Mouse (Mus musculus) frontal cortex, adult (tissue): ENCODE results near the gene Rad9b.

Experiments used
- ATAC-seq: cut with Nextera tagmentation; 2 replicates; pipeline ENCODE4 v1.9.2; 2017; ENCODE audit warnings: mild to moderate bottlenecking, moderate library complexity, mixed read lengths; ENCODE audit not compliant: low TSS enrichment

Rad9b gene

DNA sequence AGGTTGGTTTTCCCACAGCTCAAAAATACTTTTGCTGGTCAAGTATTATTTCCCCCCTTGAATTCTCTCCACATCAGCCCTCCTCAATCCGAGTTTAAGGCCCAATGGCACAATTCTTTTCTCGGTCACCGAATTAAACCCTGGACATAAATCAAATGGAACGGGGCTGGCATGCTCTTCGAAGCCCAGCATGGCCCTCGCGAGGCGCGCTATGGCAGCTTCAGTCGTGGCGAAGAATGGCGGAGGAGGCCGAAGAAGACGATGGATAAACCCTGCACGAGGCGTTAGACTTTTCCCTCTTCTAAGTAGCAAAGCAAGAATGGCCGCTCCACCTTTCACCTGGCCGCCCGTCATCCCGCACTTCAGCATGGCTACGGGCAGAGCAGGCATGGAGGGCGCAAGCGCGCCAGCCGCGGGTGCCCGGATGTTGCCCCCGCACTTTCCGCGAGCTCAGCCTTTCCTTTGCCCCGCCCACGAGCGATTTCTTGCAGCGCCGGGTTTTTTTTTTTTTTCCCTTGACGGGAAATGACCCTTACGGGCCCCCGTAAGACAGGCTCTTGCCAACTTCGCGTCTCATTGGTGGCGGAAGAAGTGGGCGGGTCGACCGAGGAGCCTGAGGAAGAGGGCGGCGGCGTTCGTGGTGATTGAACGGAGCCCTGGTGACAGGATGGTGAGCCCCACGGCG, at the start of gene Rad9b, which contains the start of gene Vps29:
TSS of gene Rad9b (minus strand) at position 427 of the 685 bp plus-strand sequence.
TSS of gene Vps29 (plus strand) at position 563 of the 685 bp plus-strand sequence.
- peak; percentile 90 for ATAC-seq

DNA sequence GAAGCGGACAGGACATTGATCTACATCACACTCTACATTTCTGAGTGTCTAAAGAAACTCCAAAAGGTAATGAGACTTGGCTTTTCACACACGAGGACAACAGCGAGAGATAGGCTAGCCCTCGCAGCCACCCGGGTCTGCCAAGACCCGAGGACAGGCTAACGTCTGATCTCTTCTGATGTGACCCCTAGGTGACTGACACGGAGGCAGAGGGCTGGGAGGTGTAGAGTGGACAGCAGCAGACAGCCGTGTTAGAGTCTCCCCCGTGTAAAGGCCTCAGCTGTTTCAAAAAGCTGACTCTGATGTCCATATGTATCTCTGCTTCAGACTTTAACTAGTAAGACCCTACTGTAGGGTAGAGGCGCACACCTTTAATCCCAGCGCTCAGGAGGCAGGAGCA, 49.3 kb upstream of the Rad9b start:
- no peak for ATAC-seq

DNA sequence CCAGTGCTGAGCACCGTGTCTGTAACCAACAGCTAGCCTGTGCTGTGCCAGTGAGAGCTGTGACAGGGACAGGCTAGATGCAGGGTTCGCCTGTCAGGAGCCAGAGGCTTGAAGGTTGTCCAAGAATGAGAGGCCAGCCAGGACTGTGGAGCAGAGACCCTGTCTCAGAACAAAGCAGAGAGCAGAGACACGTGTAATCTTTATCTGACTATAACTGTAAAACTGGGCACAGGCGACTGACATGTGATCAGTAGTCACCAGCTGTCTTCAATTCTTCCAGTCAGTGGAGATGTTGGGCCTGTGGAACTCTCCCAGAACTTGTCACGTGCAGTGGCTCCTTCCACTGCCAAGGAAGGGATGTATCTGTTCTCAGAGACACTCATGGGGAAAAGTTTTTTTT, 48.7 kb upstream of the Rad9b start:
- peak; percentile 45 for ATAC-seq

DNA sequence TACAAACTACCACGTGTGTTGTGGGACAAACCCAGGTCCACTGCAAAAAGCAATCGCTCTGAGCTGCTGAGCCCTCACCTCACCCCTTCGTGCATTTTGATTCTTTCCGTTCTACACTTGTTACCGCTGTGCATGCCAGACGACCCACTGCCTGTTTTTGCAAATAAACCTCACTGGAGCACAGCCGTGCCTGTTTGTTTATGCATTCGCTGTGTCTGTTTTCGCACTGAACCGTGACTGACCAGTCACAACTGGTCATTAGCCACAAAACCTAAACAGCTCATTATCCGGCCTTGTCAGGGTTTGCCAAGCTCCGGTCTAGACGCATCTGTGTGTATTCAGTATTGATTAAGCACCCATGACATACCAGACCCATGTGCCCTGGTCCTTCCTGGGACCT, 48.1 kb upstream of the Rad9b start:
- ATAC-seq = no peak

DNA sequence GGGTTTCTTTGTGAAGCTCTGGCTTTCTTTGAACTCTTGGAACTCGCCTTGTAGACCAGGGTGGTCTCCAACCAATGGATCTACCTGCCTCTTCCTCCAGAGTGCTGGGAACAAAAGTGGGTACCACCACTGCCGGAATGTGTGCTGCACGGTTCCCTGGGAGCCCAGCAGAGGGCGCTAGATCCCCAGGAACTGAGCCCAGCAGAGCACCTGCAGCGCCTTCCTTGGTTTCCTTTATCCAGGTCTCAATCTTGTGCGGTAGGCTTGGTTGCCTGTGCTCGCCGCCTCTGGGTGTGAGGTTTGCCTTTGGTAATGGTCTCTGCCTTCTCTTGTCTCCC, 47.2 kb upstream of the Rad9b start:
- peak; percentile 44 for ATAC-seq

DNA sequence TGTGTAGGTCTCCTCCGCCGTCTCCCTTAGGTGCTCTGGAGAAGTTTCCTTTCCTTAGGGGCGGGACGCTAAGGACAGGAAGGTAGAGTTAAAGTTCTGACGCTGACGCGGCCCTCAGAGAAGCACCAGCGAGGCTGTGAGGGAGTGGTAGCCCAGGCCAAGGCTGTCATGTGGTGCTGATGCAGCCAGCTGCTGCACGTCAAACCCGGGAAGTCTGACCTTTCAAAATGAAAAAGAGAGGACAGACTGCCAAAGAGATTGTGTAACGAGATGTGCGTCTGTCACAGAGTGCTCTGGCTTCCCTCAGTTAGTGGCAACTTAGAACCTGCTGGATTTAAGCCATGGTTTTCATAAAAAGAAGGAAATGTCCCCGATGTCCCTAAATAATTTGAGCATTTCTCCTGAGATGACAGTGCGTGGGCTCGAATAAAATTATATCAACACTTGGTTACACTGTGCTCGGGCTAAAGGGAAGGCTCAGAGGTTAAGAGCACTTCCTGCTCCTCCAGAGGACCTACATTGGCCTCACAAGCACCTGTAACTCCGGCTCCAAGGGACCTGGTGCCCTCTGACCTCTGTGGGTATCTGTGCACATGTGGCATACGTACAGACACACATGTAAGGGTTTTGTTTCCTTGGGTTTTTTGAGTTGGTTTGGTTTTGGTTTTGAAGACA, 46.7 kb upstream of the Rad9b start:
- peak; percentile 48 for ATAC-seq

DNA sequence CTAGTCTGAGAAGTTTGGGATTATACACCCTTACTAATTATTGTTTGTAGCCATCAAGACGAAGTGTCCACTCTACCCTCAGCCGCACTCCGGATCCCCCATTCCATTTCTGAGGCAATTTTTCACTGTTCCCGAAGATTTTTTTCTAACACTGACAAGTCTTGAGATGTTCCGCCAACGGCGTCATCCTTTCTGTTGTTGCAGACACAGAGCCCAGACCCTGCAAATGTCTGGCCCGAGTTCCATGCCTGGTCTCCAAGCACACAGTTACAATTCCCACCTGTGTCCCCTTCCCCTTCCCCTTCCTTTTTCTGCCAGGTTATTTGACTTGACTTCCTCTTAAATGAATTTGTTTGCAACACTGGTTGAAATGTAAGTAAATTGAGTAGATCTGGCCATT, 45.8 kb upstream of the Rad9b start:
- ATAC-seq = no peak

DNA sequence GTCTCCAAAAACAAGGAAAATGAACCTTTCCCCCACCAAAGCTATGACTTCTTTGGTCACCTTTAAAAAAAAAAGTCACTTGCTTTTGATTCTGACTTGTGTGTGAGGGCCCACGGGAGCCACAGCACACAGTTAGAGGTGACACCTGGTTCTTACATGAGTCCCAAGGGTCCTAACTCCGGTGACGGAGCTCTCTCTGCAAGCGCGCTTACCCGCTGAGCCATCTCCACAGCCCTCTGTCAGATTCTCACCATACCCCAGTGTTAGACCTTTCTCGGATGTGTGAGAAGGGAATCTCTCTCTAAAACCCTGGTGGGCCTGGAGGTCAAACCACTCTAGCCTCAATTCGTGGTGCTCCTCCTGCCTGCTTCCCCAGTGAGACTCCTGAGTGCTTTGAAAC, 43.5 kb upstream of the Rad9b start:
- ATAC-seq = no peak

DNA sequence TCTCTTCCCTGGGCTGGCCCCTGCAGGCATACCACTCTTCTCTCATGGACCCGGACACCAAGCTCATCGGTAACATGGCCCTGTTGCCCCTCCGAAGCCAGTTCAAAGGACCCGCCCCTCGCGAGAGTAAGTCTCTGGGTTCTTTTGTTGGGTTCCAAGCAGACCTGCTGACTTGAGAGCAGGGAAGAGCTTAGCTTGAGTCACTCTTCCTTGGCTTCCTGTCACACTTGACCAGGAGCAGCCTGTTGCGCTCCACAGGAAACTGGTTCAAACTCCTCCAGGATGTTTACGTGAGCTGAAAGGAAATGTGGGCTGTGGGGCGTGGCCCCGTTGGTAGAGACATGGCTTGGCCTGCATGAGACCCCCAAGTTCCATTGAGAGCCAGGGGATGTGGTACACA, 42.8 kb upstream of the Rad9b start:
- no peak for ATAC-seq

DNA sequence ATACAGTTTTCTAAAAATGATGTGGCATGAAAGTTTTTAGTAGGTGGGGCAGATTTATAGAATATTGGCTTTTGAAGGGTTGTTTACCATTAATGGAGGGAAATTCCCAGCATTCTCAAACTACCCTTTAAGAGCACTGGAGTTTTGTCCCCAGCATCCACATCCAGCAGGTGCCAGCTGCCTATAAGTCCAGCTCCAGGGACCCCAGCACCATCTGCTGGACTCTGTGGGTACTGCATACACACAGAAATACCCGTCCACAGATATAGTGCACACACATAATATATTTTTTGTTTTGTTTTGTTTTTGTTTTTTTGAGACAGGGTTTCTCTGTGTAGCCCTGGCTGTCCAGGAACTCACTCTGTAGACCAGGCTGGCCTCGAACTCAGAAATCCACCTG, 39.9 kb upstream of the Rad9b start:
- no peak for ATAC-seq

DNA sequence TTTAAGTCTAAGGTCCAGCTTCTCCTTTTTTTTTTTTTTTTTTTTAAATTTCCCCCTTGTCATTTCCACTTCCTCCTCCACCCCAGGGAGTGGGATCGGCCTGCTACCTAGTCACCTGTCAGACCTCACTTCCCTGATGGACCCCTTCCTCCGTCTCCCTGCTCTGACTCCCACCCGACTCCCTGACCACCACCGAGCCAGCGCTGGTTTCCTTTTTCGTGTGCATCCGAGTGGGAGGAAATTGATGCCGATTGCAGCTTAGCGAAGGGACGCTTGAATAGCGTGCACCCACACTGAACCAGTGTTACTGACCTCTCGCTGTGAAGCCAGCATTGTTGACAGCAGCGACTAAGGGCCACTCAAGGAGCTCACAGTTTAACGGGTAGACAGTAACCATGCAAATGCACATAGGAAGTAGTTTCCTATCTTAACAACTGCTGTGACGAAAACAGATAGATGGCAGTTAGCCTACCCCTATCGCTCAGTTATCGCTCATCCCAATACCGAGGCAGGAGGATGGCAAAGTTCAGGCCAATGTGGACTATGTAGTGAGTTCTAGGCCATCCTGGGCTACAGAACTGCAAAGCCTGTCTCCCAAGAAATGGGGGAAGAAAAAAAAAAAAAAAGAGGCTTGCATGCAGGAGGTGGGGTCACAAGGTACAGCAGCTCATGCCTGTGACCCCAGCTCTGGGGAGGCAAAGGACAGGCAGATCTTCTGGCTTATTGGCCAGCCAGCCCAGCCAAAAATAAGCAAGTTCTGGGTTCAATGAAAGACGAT, 38.4 kb upstream of the Rad9b start:
- peak; percentile 43; the same call in 1 of the 2 replicates for ATAC-seq

DNA sequence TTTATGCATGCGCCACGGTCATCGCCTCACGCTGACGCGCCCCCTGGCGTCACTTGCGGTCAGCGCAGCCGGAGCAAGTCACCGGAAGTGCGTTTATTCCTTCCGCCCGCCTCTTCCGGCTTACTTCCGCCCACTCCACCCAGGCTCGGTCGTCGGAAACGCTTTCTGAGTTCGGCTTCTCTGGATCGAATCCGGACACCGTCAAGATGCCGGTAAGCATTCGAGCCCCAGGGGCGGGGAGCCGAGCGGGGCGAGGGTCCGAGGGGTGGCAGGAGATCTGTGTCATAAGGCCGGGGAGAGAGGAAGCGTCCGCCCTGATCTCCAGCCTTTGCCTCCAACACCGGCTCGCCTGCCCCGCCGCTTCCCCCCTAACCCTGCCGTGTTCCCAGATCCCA, 37.8 kb upstream of the Rad9b start, which contains the start of gene Arpc3:
TSS of gene Arpc3 (plus strand) at position 93 of the 395 bp plus-strand sequence.
- peak; percentile 86 for ATAC-seq

DNA sequence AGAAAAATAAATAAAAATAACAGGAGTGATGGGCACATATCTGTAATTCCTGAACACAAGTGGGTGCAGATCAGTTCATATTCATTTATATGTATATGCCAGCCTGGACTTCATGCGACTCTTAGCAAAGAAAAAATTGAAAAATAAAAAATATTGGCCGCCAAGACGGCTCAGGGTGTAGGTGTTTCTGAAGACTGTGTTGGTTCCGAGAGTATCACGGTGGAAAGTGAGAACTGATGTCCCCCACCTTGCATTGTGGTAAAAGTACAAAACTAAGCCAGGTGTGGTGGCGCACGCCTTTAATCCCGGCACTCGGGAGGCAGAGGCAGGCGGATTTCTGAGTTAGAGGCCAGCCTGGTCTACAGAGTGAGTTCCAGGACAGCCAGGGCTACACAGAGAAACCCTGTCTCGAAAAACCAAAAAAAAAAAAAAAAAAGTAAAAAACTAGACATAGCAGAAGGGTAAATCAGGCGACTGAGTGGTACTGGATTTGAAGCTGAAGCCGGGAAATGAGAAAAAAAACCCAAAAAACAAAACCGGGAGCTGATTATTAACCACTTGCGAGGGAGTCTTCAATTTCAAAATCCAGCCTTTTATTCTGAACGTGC, 37.2 kb upstream of the Rad9b start:
- ATAC-seq = no peak

DNA sequence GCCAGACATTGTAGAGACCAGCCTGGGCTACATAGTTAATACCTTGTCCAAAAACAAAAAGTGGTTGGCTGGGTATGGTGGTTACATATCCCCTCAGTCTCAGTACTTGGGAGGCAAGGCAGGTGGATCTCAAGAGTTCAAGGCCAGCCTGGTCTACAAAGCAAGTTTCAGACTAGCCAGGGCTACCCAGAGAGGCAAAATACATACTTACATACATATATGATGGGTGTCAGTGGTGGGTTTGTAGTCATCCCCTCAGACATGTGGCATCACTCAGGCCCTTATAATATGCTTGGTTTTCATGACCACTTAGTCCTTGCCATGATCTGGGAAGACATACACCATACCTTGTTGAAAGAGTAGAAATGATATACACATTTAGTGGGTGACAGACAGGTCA, 36.6 kb upstream of the Rad9b start:
- no peak for ATAC-seq

DNA sequence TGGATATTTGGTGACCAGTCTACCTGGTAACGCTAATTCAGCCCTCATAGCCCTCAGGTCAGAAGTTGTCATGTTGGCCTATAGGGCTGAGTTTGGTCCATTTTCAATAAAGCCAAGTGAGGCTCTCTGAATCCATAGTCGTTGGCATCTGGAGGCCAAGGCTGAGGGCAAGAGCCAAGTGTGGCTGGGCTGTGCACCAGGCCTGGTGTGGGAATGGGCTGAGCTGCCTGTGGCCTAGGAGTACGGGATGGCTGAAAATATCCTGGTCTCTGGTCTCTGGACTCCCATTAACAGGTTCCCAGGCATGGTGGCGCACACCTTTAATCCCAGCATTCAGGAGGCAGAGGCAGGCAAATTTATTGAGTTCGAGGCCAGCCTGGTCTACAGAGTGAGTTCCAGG, 36.0 kb upstream of the Rad9b start:
- no peak for ATAC-seq

DNA sequence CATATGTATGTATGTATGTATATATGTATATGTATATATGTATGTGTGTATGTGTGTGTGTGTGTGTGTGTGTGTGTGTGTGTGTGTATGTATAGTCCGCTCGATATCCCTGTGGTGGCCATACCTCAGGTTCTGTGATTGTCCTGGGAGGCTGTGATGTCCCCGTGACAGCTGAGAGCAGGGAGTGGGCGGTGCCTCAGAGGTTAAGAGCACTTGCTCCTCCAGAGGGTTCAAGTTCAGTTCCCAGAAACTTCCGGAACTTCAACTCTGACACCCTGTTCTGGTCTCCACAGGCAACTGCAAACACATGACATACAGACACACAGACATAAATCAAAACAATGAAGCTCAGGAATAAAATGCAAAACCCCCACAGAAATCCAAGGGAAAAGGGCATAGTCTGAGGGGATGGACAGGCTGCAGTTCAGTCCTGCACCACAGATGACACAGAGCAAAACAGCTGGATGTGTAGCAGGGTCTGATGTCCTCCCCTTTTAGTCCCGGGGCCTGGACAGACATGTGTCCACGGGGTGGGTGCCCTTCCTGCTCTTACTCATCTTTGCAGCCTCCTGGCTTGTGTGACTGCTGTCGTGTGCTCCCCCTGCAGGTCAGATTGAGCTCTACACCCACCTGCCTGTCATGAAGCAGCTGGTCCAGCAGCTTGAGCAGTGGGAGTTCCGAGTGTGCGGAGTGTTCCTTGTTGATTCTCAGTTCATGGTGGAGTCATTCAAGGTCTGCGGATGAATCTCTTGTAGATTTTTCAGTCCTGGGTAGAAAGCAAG, 25.5 kb upstream of the Rad9b start:
- peak; percentile 85 for ATAC-seq

DNA sequence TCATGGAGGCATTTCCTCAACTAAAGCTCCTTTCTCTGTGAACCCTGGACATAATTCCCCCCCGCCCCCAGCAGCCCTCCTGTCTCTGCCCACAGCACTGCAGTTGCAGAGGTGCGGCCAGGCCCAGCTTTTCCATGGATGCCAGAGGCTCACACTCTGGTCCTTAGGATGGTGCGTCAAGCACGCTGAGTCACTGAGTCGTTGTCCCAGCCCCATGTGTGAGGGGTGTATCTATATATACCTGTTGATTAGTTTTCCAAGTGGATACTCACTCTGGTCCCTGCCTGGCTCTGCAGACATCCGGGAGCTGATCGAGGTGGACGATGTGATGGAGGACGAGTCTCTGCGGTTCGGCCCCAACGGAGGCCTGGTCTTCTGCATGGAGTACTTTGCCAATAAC, 24.1 kb upstream of the Rad9b start:
- no peak for ATAC-seq

DNA sequence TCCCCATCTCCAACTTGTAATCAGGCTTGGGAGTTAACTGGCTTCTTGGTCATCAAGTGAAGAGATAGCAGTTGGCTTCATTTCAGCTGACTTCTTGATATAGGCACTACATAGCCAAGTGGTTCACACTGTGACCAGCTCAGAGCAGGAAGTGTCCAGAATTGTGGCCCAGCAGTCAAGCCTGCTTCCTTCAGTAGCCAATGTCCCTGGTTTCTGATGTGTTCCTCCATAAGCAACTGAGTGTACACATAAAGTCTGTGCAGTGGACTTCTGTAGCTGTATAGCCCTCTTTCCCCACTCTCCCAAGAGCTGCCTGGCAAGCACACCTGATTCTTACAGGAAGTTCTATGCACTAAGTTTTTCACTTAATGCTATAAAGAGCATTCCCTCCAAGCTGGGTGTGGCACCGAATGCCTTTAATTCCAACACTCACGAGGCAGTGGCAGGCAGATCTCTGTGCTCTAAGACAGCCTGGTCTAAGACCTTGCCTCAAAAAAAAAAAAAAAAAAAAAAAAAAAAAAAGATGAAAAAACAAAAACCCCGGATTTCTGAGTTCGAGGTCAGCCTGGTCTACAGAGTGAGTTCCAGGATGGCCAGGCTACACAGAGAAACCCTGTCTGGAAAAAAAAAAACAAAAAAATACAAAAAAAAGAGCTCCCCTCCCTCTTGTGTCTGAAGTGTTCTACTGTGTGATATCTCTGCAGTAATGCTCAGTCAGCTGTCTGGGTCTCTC, 23.2 kb upstream of the Rad9b start:
- no peak for ATAC-seq

DNA sequence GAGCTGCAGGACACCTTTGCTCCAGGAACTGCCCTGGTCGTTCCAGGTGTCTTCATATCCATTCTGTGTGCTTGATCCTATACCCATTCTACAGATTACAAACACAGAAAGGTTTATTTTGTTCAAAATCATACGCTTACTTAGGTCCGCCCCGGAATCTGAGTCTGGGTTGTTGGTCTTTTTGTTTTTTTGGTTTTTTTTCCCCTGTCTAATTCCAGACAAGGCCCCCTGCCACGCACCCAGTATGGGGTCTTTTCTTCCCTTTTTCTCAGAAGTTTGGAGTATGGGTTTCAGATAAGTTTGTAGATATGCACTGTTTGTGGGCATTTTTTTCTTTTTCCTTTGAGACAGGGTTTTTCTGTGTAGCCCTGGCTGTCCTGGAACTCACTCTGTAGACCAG, 18.8 kb upstream of the Rad9b start:
- no peak for ATAC-seq

DNA sequence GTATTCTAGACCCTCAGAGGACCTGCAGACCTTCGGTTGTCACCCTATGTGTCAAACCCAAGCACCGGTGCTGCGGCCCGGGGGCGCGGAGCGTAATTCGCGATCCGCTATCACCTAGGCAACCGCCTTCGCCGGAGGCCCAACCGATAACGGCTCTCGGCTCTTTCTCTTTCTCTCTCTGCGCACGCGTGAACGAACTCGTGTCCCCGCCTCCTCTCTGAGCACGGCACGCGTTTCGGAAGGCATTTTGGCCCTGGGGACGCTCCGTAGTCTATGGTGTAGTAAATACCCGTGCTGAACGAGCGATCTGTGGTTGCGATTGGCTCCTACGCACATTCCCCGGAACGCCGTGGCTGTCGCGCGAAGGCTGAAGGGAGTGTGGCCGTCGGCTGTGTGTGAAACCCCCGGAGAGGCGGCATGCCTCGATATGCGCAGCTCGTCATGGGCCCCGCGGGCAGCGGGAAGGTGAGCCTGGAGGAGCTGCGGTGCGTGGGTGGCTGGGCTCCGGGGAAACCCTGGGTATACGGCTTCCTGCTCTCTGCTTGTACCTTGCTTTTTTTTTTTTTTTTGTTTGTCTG, 18.2 kb upstream of the Rad9b start, which contains the start of gene Fam216a:
TSS of gene Fam216a (minus strand) at position 173 of the 578 bp plus-strand sequence.
- ATAC-seq = peak; percentile 93
